Mouse (Mus musculus): Measurements from ENCODE around the gene Cep97.

DNA sequence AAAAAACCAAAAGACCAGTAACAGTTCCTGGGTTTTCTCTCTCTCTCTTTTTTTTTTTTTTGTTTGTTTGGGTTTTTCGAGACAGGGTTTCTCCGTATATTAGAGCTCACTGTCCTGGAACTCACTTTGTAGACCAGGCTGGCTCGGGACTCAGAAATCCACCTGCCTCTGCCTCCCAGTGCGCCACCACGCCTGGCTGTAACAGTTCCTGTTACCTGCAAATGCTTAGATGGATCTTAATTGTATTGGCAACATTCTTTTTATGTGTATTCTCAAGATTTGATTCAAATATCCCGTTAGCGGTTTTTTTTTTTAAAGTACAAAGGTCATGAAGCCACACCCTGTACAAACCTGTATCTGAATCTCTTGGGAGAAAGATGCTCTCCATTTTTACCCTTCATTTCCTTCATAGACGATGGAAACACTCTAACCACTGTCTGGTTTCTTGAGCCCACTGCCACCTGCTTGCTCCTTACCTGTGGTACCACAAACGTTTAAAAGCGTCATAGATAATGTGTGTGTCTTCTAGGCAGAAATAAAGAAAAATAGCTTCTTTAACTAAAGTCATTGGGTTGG lies 38.1 kb upstream of the Cep97 start:
- TF ChIP-seq NRF1 (IDR thresholded peaks at IDR 0.05; ENCODE audit: insufficient read depth, low read depth, low read length, poor library complexity, severe bottlenecking) (no peak), USF2 (IDR thresholded peaks at IDR 0.05; ENCODE audit: borderline replicate concordance in 1 of 2, insufficient read depth in 1 of 2, low read depth in 1 of 2, low read length in 2 of 2) (no peak), POLR2A (IDR thresholded peaks at IDR 0.05; ENCODE audit: control insufficient read depth in 1 of 2, insufficient read depth in 1 of 2, low read depth in 1 of 2, low read length in 2 of 2, poor library complexity in 1 of 2) (no peak; a peak in 1 of 4 replicates), CTCF (IDR thresholded peaks at IDR 0.05 in 2 of 3, conservative IDR thresholded peaks at IDR 0.05 in 1 of 3; ENCODE audit: control insufficient read depth in 1 of 3, insufficient read depth in 1 of 3, low read depth in 2 of 3, low read length in 3 of 3, poor library complexity in 1 of 3, severe bottlenecking in 1 of 3) (no peak), MAX (IDR thresholded peaks at IDR 0.05; ENCODE audit: low read length) (no peak), GATA1 (IDR thresholded peaks at IDR 0.05; ENCODE audit: low read depth, low read length) (no peak), GABPA (IDR thresholded peaks at IDR 0.05; ENCODE audit: low read depth, low read length) (no peak), HCFC1 (IDR thresholded peaks at IDR 0.05; ENCODE audit: low read depth, low read length) (no peak), TBP (IDR thresholded peaks at IDR 0.05; ENCODE audit: low read depth, low read length) (no peak), E2F4 (IDR thresholded peaks at IDR 0.05; ENCODE audit: borderline replicate concordance, low read depth, low read length) (no peak)

All from MEL (cell line).